Mouse (Mus musculus) embryonic stem cell, embryonic (primary cell): ENCODE data around the gene Gltp.

Source experiments
- CTCF ChIA-PET, 4 experiments: fragments of 300-600 bp in 2 of 4; fragments of 350-600 bp in 2 of 4; sonication (Branson Sonifier 250); formaldehyde crosslinking; loops; one replicate each; lab custom pipeline; 2022; ENCODE audit warnings: inconsistent platforms in 2 of 4; lab: Charles Lee
- POLR2A ChIA-PET, 4 experiments: fragments of 300-600 bp in 2 of 4; fragments of 350-600 bp in 2 of 4; sonication (Branson Sonifier 250); formaldehyde crosslinking; loops; one replicate each; lab custom pipeline; 2022; ENCODE audit warnings: antibody characterized with exemption in 4 of 4, inconsistent platforms in 1 of 4; lab: Charles Lee

Gltp gene

GRCm38 (mm10) chr5:114690633-114691567 is at the start of gene Gltp:
Gene Gltp, minus strand, starts transcription at chr5:114690984.
- ChIA-PET POLR2A (interaction anchor here in 3 of 4 experiments (0.5 to 3.3 kb wide), 27 partner anchors 8 to 818 kb away, joined by 3 to 11 read pairs (median 4); no protein-coding TSS in a partner anchor), CTCF (interaction anchor here (0.6 to 2.2 kb wide), 24 partner anchors 9 to 251 kb away, joined by 3 to 9 read pairs (median 3); partner anchors contain the start of gene 2210016L21Rik (in 1 of the 4))

GRCm38 (mm10) chr5:114738707-114739241 is 48.0 kb upstream of the Gltp start:
- ChIA-PET POLR2A (interaction anchor here in 3 of 4 experiments (0.9 to 4.3 kb wide), 7 partner anchors 10 to 44 kb away, joined by 3 to 23 read pairs (median 3); no protein-coding TSS in a partner anchor), CTCF (no interaction called here)

DNA sequence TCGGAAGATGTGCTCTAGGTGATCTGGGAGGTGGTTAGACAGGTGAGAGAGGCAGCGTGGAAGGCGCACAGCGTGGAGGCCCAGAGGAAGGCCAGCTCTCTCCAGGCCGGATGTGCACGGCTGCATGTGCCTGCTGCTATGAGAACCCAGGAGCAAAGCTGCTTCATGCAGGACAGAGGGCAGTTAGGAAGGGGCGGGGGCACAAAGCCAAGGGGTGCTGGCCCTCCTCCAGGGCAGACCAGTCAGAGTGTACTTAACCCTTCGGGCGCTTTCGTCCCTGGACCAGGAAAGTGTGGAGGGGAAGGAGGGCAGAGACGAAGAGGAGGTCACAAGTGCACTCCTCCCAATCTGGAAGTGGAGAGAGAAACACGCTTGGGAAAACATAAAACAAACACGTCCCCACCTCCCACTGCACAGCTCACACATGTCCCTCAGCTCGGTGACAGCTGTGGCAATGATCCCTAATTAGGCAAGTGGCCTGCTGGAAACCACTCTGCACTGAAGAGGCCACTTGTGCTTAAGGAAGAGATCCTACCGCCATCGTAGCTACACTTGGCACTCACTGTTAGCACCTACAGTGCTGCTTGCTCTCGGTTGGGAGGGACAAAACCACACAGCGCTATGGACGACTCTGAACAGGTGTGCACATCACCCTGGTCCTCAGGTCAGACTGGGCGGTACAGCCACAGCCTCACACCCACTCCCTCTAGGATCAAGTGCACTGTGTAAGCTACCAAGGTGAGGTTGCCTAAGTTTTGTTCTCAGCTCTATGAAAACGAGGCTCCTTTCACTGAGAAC is 46.5 kb upstream of the Gltp start:
- ChIA-PET CTCF (interaction anchor here in 1 of 4 experiments (1.0 kb wide), 1 partner anchor 28 kb away, joined by 4 read pairs; no protein-coding TSS in a partner anchor), POLR2A (interaction anchor here in 3 of 4 experiments (0.6 to 4.3 kb wide), 11 partner anchors 9 to 171 kb away, joined by 3 to 23 read pairs (median 3); no protein-coding TSS in a partner anchor)

DNA sequence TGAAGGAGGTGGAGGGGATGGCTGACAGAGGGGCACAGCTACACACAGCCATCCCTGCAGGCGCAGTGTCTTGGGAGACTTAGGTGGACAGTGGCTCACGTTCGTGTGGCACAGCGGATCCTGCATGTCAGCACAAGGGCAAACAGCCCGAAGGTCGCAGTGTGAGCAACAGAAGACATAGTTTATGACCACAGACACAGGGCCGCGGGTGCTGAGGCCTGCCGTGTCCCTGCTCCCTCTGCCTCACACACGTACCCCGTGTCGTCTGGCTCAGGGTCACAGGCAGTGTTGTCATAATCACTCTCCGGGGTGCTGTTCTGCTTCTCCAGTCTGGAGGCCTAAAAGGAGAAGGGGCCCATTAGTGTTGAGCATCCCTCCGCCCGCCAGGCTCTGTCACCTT is 42.8 kb upstream of the Gltp start:
- ChIA-PET POLR2A (interaction anchor here in 2 of 4 experiments (0.5 to 2.7 kb wide), 4 partner anchors 11 to 401 kb away, joined by 3 to 20 read pairs (median 4); partner anchors contain the start of gene Unc119b (in 1 of the 2)), CTCF (interaction anchor here in 2 of 4 experiments (0.6 to 1.0 kb wide), 3 partner anchors 24 to 115 kb away, joined by 3 to 5 read pairs (median 3); no protein-coding TSS in a partner anchor)

- ChIA-PET POLR2A (interaction anchor here in 3 of 4 experiments (0.6 to 1.6 kb wide), 5 partner anchors 10 to 767 kb away, joined by 3 to 6 read pairs (median 4); no protein-coding TSS in a partner anchor), CTCF (interaction anchor here in 1 of 4 experiments (0.5 to 0.7 kb wide), 2 partner anchors 79 to 403 kb away, joined by 3 to 4 read pairs; partner anchors contain the start of gene Unc119b)
These were observed 41.2 kb upstream of the Gltp start for GRCm38 (mm10) chr5:114731969-114732368.

- CTCF ChIA-PET: interaction anchor here in 1 of 4 experiments (0.7 kb wide), 1 partner anchor 78 kb away, joined by 4 read pairs; no protein-coding TSS in a partner anchor
- POLR2A ChIA-PET: interaction anchor here in 3 of 4 experiments (0.6 to 1.6 kb wide), 6 partner anchors 9 to 177 kb away, joined by 3 to 6 read pairs (median 4); no protein-coding TSS in a partner anchor
These were observed 40.7 kb upstream of the Gltp start for GRCm38 (mm10) chr5:114731498-114731897.

DNA sequence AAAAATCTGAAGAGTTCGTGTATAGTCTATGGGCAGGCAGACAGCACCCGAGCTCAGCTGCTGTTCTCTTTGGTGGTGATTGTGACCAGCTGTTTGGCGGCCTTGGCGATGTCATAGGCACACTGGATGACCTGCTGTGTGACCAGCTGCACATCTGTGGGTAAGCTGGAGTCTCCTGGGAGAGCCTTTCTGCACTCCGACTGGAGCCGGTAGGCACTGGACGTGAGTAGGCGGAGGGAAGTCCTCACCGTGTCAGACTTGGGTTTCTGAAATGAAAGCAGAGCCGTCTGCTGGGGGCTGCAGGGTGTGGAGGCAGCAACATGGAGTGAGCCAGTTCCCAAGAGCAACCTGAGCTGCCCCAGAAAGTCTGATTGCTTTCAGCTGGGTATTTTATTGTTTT is 39.3 kb upstream of the Gltp start:
- POLR2A ChIA-PET: interaction anchor here in 3 of 4 experiments (0.7 to 4.9 kb wide), 20 partner anchors 8 to 73 kb away, joined by 3 to 26 read pairs (median 4); partner anchors contain the start of genes Git2 (in 1 of the 3) and Gltp (in 1 of the 3)
- CTCF ChIA-PET: interaction anchor here in 2 of 4 experiments (0.5 to 1.2 kb wide), 3 partner anchors 172 to 510 kb away, joined by 3 read pairs; no protein-coding TSS in a partner anchor

- POLR2A ChIA-PET: interaction anchor here (0.7 to 4.9 kb wide), 21 partner anchors 9 to 391 kb away, joined by 3 to 26 read pairs (median 4); partner anchors contain the start of genes Acads (in 1 of the 4) and Ankrd13a (in 1 of the 4)
- CTCF ChIA-PET: interaction anchor here in 2 of 4 experiments (0.5 to 2.1 kb wide), 5 partner anchors 13 to 645 kb away, joined by 3 to 10 read pairs (median 5); partner anchors contain the start of gene Hnf1a (in 1 of the 2)
These were observed 37.4 kb upstream of the Gltp start for GRCm38 (mm10) chr5:114728160-114728559.

DNA sequence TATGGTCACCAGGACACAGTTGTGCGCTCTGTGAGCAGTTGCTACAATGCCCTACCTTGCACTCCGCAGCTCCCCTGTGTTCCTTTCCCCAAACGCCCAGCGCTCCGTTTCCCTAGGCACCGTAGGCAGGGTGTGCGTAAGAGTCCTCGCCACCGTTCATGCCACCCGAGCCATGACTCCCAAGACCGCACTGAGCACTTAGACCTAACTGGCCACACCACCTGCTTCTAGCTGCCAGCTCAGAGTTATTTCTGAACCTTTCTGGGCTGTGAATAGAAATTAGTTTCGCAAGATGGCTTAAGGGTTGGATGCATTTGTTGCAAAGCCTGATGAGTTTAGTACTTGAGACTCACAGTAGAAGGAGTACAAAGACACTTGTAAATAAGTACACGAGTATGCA is 32.1 kb upstream of the Gltp start:
- ChIA-PET POLR2A (interaction anchor here in 2 of 4 experiments (0.6 to 3.7 kb wide), 7 partner anchors 11 to 225 kb away, joined by 3 to 20 read pairs (median 5); no protein-coding TSS in a partner anchor), CTCF (interaction anchor here in 2 of 4 experiments (0.5 to 0.7 kb wide), 2 partner anchors 137 to 500 kb away, joined by 3 read pairs; no protein-coding TSS in a partner anchor)

DNA sequence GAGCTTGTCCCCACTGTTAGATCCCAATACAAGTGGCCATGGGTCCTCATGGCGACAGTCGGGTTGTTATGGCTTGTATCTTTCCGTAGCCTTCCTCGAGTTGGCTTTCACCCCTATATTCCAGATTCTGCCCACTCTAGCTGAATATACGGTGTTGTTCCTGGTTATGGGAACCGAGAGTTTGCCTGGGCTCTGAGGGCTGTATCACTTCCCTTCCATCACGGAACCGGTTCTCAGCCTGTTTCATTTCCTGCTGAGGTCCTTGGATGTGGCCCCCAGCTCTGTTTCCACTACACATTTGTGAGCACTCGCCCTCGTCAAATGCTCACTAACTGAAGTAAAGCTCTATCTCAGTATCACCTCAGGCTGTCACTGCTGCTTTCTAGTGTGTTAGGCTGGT is 31.2 kb upstream of the Gltp start:
- ChIA-PET POLR2A (interaction anchor here in 2 of 4 experiments (0.9 to 3.7 kb wide), 8 partner anchors 9 to 30 kb away, joined by 3 to 20 read pairs (median 4); no protein-coding TSS in a partner anchor), CTCF (interaction anchor here in 1 of 4 experiments (0.9 kb wide), 2 partner anchors 82 to 386 kb away, joined by 3 to 4 read pairs; no protein-coding TSS in a partner anchor)

- POLR2A ChIA-PET: interaction anchor here in 1 of 4 experiments (1.1 kb wide), 1 partner anchor 185 kb away, joined by 3 read pairs; no protein-coding TSS in a partner anchor
- CTCF ChIA-PET: no interaction called here
These were observed 30.0 kb upstream of the Gltp start for GRCm38 (mm10) chr5:114720784-114721183.

GRCm38 (mm10) chr5:114719928-114720270 is 29.1 kb upstream of the Gltp start:
- ChIA-PET CTCF (no interaction called here), POLR2A (interaction anchor here in 2 of 4 experiments (1.1 to 2.0 kb wide), 3 partner anchors 8 to 12 kb away, joined by 4 to 6 read pairs (median 5); no protein-coding TSS in a partner anchor)

DNA sequence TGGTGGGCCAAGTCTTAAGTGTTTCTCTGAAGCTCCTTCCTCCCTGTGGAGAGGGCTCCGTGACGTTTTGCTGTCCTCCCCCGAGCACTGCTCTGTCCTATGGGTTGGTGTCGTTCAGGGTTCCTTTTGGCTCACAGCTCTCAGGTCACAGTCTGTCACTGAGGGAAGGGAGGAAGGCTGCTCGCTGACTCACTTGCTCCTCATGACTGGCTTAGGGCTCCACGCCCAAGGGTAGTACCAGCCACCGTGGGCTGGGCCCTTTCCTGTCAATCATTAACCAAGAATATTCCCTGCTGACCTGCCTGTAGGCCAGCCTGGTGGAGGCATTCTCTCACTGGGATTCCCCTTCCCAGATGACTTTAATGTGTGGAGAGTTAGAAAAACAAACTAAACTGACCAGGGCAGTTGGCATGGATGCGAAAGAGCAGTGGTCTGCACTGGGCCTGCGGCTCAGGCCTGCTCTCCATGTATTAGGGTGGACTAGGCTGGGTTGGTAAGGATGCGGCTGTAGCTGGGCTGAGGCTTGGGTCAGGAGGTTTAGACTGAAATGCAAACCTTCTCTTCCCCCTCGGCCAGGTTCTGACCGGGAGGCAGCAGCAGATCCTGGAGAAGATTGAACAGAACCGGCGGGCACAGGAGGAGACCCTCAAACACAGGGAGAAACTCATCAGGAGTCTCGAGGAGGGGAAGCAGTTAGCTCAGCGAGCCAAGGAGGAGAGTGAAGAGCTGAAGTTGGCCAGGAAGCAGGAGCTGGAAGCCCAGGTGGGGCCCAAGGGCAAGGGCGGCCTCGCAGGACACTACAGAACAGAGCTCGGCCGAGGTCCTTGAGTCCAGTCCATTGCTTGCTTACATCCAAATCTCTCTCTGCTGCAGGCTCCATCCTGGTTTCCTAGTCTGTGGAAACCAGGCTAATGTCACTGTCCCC is 28.5 kb upstream of the Gltp start:
- POLR2A ChIA-PET: interaction anchor here in 2 of 4 experiments (0.6 to 2.4 kb wide), 6 partner anchors 8 to 56 kb away, joined by 3 to 12 read pairs (median 4); partner anchors contain the start of gene Git2 (in 1 of the 2)
- CTCF ChIA-PET: interaction anchor here in 1 of 4 experiments (0.9 kb wide), 1 partner anchor 99 kb away, joined by 4 read pairs; no protein-coding TSS in a partner anchor

GRCm38 (mm10) chr5:114718483-114718882 is 27.7 kb upstream of the Gltp start:
- ChIA-PET CTCF (interaction anchor here in 1 of 4 experiments (0.9 kb wide), 1 partner anchor 98 kb away, joined by 4 read pairs; no protein-coding TSS in a partner anchor), POLR2A (interaction anchor here in 3 of 4 experiments (0.7 to 2.7 kb wide), 9 partner anchors 9 to 599 kb away, joined by 3 to 12 read pairs (median 5); no protein-coding TSS in a partner anchor)

- ChIA-PET POLR2A (interaction anchor here in 3 of 4 experiments (0.7 to 2.7 kb wide), 9 partner anchors 9 to 599 kb away, joined by 3 to 12 read pairs (median 4); no protein-coding TSS in a partner anchor), CTCF (interaction anchor here in 2 of 4 experiments (0.6 kb wide), 2 partner anchors 257 to 444 kb away, joined by 3 to 4 read pairs; partner anchors contain the start of gene Foxn4 (in 1 of the 2))
These were observed 27.2 kb upstream of the Gltp start for GRCm38 (mm10) chr5:114717937-114718336.
